Mouse (Mus musculus) midbrain, postnatal 0 days (tissue): ENCODE results near the gene Mesp1. TPM values are rescaled to one million over a fixed set of nuclear protein-coding genes. Genes with fewer than 3 reads are reported as not detected.

Experiments
- ATAC-seq: fragments of 200-750 bp; cut with Nextera tagmentation; 2 replicates; pipeline ENCODE4 v1.8.0; 2017; ENCODE audit warnings: moderate number of reproducible peaks, mild to moderate bottlenecking, moderate TSS enrichment, moderate library complexity; ENCODE audit not compliant: low FRiP score
- DNase-seq: peaks from one replicate; pipeline ENCODE4 v3.0.0-alpha.2; 2015; ENCODE audit warnings: low spot score
- H3K27ac ChIP-seq: fragments of 300-500 bp; sonication (generic); 2 replicates; pipeline ENCODE4 v1.5.1; 2014; ENCODE audit warnings: low read depth, mild to moderate bottlenecking, low read length, mixed read lengths
- H3K27me3 ChIP-seq: fragments of 300-500 bp; sonication (generic); 2 replicates; pipeline ENCODE4 v1.6.1; 2014; ENCODE audit warnings: low read length, control low read depth, mixed read lengths; ENCODE audit not compliant: insufficient read depth
- H3K36me3 ChIP-seq: fragments of 300-500 bp; sonication (generic); 2 replicates; pipeline ENCODE4 v1.6.1; 2014; ENCODE audit warnings: low read length, control low read depth, mixed read lengths; ENCODE audit not compliant: insufficient read depth
- H3K4me1 ChIP-seq: fragments of 300-500 bp; sonication (generic); 2 replicates; pipeline ENCODE4 v1.6.1; 2014; ENCODE audit warnings: mild to moderate bottlenecking, control low read depth, antibody characterized with exemption, low read length, mixed read lengths; ENCODE audit not compliant: insufficient read depth
- H3K4me2 ChIP-seq: fragments of 300-500 bp; sonication (generic); 2 replicates; pipeline ENCODE4 v1.6.1; 2014; ENCODE audit warnings: low read depth, mild to moderate bottlenecking, low read length, mixed read lengths; ENCODE audit not compliant: poor library complexity, severe bottlenecking
- H3K4me3 ChIP-seq: fragments of 300-500 bp; sonication (generic); 2 replicates; pipeline ENCODE4 v1.5.1; 2014; ENCODE audit warnings: low read depth, mild to moderate bottlenecking, low read length, moderate library complexity
- H3K9ac ChIP-seq: fragments of 300-500 bp; sonication (generic); replicated peaks from 2 replicates; pipeline ENCODE4 v1.6.1; 2014; ENCODE audit warnings: mild to moderate bottlenecking, low read length, moderate library complexity, mixed read lengths; ENCODE audit not compliant: poor library complexity, severe bottlenecking
- H3K9me3 ChIP-seq: fragments of 300-500 bp; sonication (generic); 2 replicates; pipeline ENCODE4 v1.6.1; 2016; ENCODE audit warnings: low read length, control low read depth
- CTCF ChIP-seq: IDR thresholded peaks from 2 replicates; pipeline ENCODE4 v1.5.1; 2016; ENCODE audit warnings: antibody characterized with exemption, mild to moderate bottlenecking
- WGBS: fragments of 180-500 bp; shearing (Covaris S2); extraction: QIAGEN DNeasy Blood & Tissue Kit; methylation state at CpG from one replicate; pipeline ENCODE4 v1.1.7; 2014; 5-methylcytosine and 5-hydroxymethylcytosine counted together
- polyA plus RNA-seq: library from polyadenylated mRNA; unstranded; fragments of >200 nt; fragmentation: Nextera tagmentation; extraction: Ambion mirVana; gene quantifications from 2 replicates; pipeline ENCODE4 v1.2.1, GENCODE M21; 2015
- total RNA-seq: library from RNA; depleted of rRNA; stranded (reverse); fragments of >200 nt; gene quantifications from 2 replicates; pipeline ENCODE4 v1.2.3, GENCODE M21; 2014

The Mesp1 gene
- total and polyA plus RNA-seq, 2 experiments from 2014 or later = 0.27 to 0.86 TPM

GRCm38 (mm10) chr7:79786295-79786694 lies 7.3 kb downstream of the Mesp1 start:
- peak; percentile 75 for TF ChIP-seq CTCF
- peaks cover 5% of the 10 kb centered on the region; the same call in 1 of the 2 replicates for H3K27me3 ChIP-seq
- ATAC-seq (no peak), DNase-seq (peak; percentile 71)
- no peak overlapping the region for H3K4me2 ChIP-seq
- H3K36me3 ChIP-seq = no peaks in the 10 kb centered on the region
- 19% methylated on average over 6 of the region's 6 CpGs for WGBS
- no peak overlapping the region for H3K9ac ChIP-seq
- H3K4me3 ChIP-seq = no peak overlapping the region
- H3K4me1 ChIP-seq = no peaks in the 10 kb centered on the region
- H3K27ac ChIP-seq = no peak overlapping the region
- no peaks in the 10 kb centered on the region for H3K9me3 ChIP-seq

GRCm38 (mm10) chr7:79782516-79782855 lies 11.1 kb downstream of the Mesp1 start:
- H3K9ac ChIP-seq = no peak overlapping the region
- 68% methylated on average over 2 of the region's 2 CpGs for WGBS
- H3K36me3 ChIP-seq = no peaks in the 10 kb centered on the region
- DNase-seq (no peak), ATAC-seq (no peak)
- no peaks in the 10 kb centered on the region for H3K27me3 ChIP-seq
- H3K9me3 ChIP-seq = no peaks in the 10 kb centered on the region
- no peak overlapping the region for H3K27ac ChIP-seq
- TF ChIP-seq CTCF = no peak
- no peaks in the 10 kb centered on the region for H3K4me1 ChIP-seq
- no peak overlapping the region for H3K4me3 ChIP-seq
- H3K4me2 ChIP-seq = no peak overlapping the region

- no peak for ATAC-seq
- DNase-seq = no peak
- Histone ChIP-seq H3K4me1 (no peaks in the 10 kb centered on the region), H3K36me3 (no peaks in the 10 kb centered on the region), H3K27ac (no peak overlapping the region), H3K4me3 (no peak overlapping the region), H3K9me3 (no peaks in the 10 kb centered on the region), H3K9ac (no peak overlapping the region), H3K27me3 (no peaks in the 10 kb centered on the region), H3K4me2 (no peak overlapping the region)
- no peak for TF ChIP-seq CTCF
- whole genome bisulfite sequencing = 75% methylated on average over 11 of the region's 11 CpGs
These were observed 11.6 kb downstream of the Mesp1 start for GRCm38 (mm10) chr7:79781826-79782515.

GRCm38 (mm10) chr7:79780647-79781626 lies 12.7 kb downstream of the Mesp1 start:
- Histone ChIP-seq H3K27ac (no peak overlapping the region), H3K27me3 (no peaks in the 10 kb centered on the region), H3K4me2 (peak overlapping the region; percentile 32), H3K4me3 (peak overlapping the region; percentile 15; the same call in 1 of the 2 replicates), H3K9ac (no peak overlapping the region), H3K4me1 (no peaks in the 10 kb centered on the region), H3K36me3 (no peaks in the 10 kb centered on the region), H3K9me3 (no peaks in the 10 kb centered on the region)
- WGBS = 32% methylated on average over 16 of the region's 16 CpGs
- ATAC-seq (peak; percentile 74; the same call in 1 of the 2 replicates), DNase-seq (peak; percentile 76)
- TF ChIP-seq CTCF = peak; percentile 97

GRCm38 (mm10) chr7:79771561-79772512 lies 21.8 kb downstream of the Mesp1 start:
- Histone ChIP-seq H3K27me3 (no peaks in the 10 kb centered on the region), H3K36me3 (no peaks in the 10 kb centered on the region), H3K4me1 (no peaks in the 10 kb centered on the region), H3K9ac (no peak overlapping the region), H3K4me3 (no peak overlapping the region), H3K27ac (no peak overlapping the region), H3K4me2 (no peak overlapping the region), H3K9me3 (no peaks in the 10 kb centered on the region)
- DNase-seq = no peak
- WGBS = 49% methylated on average over 15 of the region's 15 CpGs
- no peak for ATAC-seq
- TF ChIP-seq CTCF = no peak
